Mouse (Mus musculus) testis, adult 2 months (tissue): ENCODE measurements around the gene Kif6.

Source experiments
- CTCF ChIP-seq: fragments of 200-500 bp; IDR thresholded peaks from 2 replicates; pipeline ENCODE4 v1.5.1; 2012; ENCODE audit warnings: low read depth, mild to moderate bottlenecking, inconsistent platforms, low read length, moderate library complexity; ENCODE audit not compliant: control insufficient read depth, insufficient read depth, insufficient replicate concordance
- POLR2A ChIP-seq: fragments of 200-500 bp; IDR thresholded peaks from 2 replicates; pipeline ENCODE4 v1.6.1; 2012; ENCODE audit warnings: low read depth, mild to moderate bottlenecking, inconsistent platforms, low read length, moderate library complexity; ENCODE audit not compliant: control insufficient read depth

- TF ChIP-seq POLR2A (no peak; the same call in 1 of the 2 replicates), CTCF (no peak)
Observed at GRCm38 (mm10) chr17:49615241-49615651, 310 bp downstream of the Kif6 start.
